Mouse (Mus musculus) embryonic facial prominence, embryonic 12.5 days (tissue): Measurements from ENCODE around the gene Mecr. TPM values are rescaled to one million over a fixed set of nuclear protein-coding genes. Genes with fewer than 3 reads are reported as not detected.
A peak's percentile ranks its signal among the peaks of the same experiment; 100 is the strongest.
"Not testable (repeated sequence)": the region's sequence is repeated elsewhere in the genome, so short reads cannot be mapped to it uniquely, and the experiment has no call there.

Source experiments
- ATAC-seq: fragments of 200-750 bp; cut with Nextera tagmentation; 2 replicates; pipeline ENCODE4 v1.8.0; 2017; ENCODE audit not compliant: insufficient number of reproducible peaks, insufficient read depth, low FRiP score, low TSS enrichment
- H3K27ac ChIP-seq: fragments of 300-500 bp; sonication (generic); 2 replicates; pipeline ENCODE4 v1.5.1; 2016; ENCODE audit warnings: mild to moderate bottlenecking
- H3K27me3 ChIP-seq: fragments of 300-500 bp; sonication (generic); 2 replicates; pipeline ENCODE4 v1.6.1; 2016; ENCODE audit warnings: mild to moderate bottlenecking, moderate library complexity
- H3K36me3 ChIP-seq: fragments of 300-500 bp; sonication (generic); 2 replicates; pipeline ENCODE4 v1.6.1; 2016; ENCODE audit warnings: mild to moderate bottlenecking
- H3K4me1 ChIP-seq: fragments of 300-500 bp; sonication (generic); 2 replicates; pipeline ENCODE4 v1.6.1; 2016
- H3K4me2 ChIP-seq: fragments of 300-500 bp; sonication (generic); replicated peaks from 2 replicates; pipeline ENCODE4 v1.6.1; 2016; ENCODE audit warnings: mild to moderate bottlenecking, moderate library complexity
- H3K4me3 ChIP-seq: fragments of 300-500 bp; sonication (generic); 2 replicates; pipeline ENCODE4 v1.5.1; 2016; ENCODE audit warnings: mild to moderate bottlenecking
- H3K9ac ChIP-seq: fragments of 300-500 bp; sonication (generic); 2 replicates; pipeline ENCODE4 v1.6.1; 2016; ENCODE audit warnings: mild to moderate bottlenecking, moderate library complexity
- H3K9me3 ChIP-seq: fragments of 300-500 bp; sonication (generic); 2 replicates; pipeline ENCODE4 v1.6.1; 2016; ENCODE audit warnings: mild to moderate bottlenecking, moderate library complexity
- WGBS: fragments of 180-500 bp; shearing (Covaris S2); methylation state at CpG from one replicate; pipeline ENCODE4 v1.1.7; 2016; 5-methylcytosine and 5-hydroxymethylcytosine counted together
- polyA plus RNA-seq: library from polyadenylated mRNA; unstranded; fragments of >200 nt; fragmentation: Nextera tagmentation; extraction: Ambion mirVana; gene quantifications from 2 replicates; pipeline ENCODE4 v1.2.1, GENCODE M21; 2016

The Mecr gene
- polyA plus RNA-seq = 48.4 and 50.4 TPM in 2 replicates

- under 1% methylated on average over 37 of the region's 37 CpGs for WGBS
- Histone ChIP-seq H3K9ac (peak within 1 kb of the TSS; percentile 63), H3K27me3 (peaks cover 3% of the 10 kb centered on the region; the same call in 1 of the 2 replicates), H3K4me1 (peaks cover 14% of the 10 kb centered on the region), H3K4me2 (peak within 1 kb of the TSS; percentile 85), H3K36me3 (no peaks in the 10 kb centered on the region), H3K27ac (no peak within 1 kb of the TSS), H3K4me3 (peak within 1 kb of the TSS; percentile 74), H3K9me3 (no peaks in the 10 kb centered on the region)
- peak; percentile 65 for ATAC-seq
Observed at GRCm38 (mm10) chr4:131843290-131843743, at the start of gene Mecr. Gene Mecr, plus strand, starts transcription at chr4:131843470.

GRCm38 (mm10) chr4:131796312-131797080 lies 46.8 kb upstream of the Mecr start:
- Histone ChIP-seq H3K4me3 (no peak overlapping the region), H3K27me3 (no peaks in the 10 kb centered on the region), H3K9me3 (no peaks in the 10 kb centered on the region), H3K36me3 (no peaks in the 10 kb centered on the region), H3K4me1 (peaks cover 13% of the 10 kb centered on the region; the same call in 1 of the 2 replicates), H3K4me2 (no peak overlapping the region), H3K27ac (no peak overlapping the region), H3K9ac (no peak overlapping the region)
- WGBS = 79% methylated on average over 14 of the region's 14 CpGs
- no peak for ATAC-seq

GRCm38 (mm10) chr4:131797483-131797882 lies 45.8 kb upstream of the Mecr start:
- no peak overlapping the region for H3K9ac ChIP-seq
- WGBS = 81% methylated on average over 7 of the region's 7 CpGs
- H3K4me3 ChIP-seq = no peak overlapping the region
- no peak overlapping the region for H3K27ac ChIP-seq
- H3K4me2 ChIP-seq = no peak overlapping the region
- no peak for ATAC-seq
- no peaks in the 10 kb centered on the region for H3K9me3 ChIP-seq
- peaks cover 5% of the 10 kb centered on the region; the same call in 1 of the 2 replicates for H3K36me3 ChIP-seq
- peaks cover 13% of the 10 kb centered on the region; the same call in 1 of the 2 replicates for H3K4me1 ChIP-seq
- H3K27me3 ChIP-seq = no peaks in the 10 kb centered on the region

- WGBS = 61% methylated on average over 12 of the region's 12 CpGs
Observed at GRCm38 (mm10) chr4:131797920-131798319, 45.4 kb upstream of the Mecr start.

GRCm38 (mm10) chr4:131798968-131799367 lies 44.3 kb upstream of the Mecr start:
- H3K4me3 ChIP-seq = no peak overlapping the region
- peaks cover 5% of the 10 kb centered on the region; the same call in 1 of the 2 replicates for H3K36me3 ChIP-seq
- H3K9ac ChIP-seq = no peak overlapping the region
- H3K4me2 ChIP-seq = no peak overlapping the region
- no peak overlapping the region for H3K27ac ChIP-seq
- H3K9me3 ChIP-seq = no peaks in the 10 kb centered on the region
- H3K4me1 ChIP-seq = peaks cover 22% of the 10 kb centered on the region; the same call in 1 of the 2 replicates
- no peaks in the 10 kb centered on the region for H3K27me3 ChIP-seq
- 34% methylated on average over 3 of the region's 4 CpGs for WGBS
- ATAC-seq = no peak

More at GRCm38 (mm10) chr4:131797920-131798319, 45.4 kb upstream of the Mecr start:
- peaks cover 5% of the 10 kb centered on the region; the same call in 1 of the 2 replicates for H3K36me3 ChIP-seq
- H3K4me1 ChIP-seq = peaks cover 13% of the 10 kb centered on the region; the same call in 1 of the 2 replicates
- no peaks in the 10 kb centered on the region for H3K9me3 ChIP-seq
- H3K27me3 ChIP-seq = no peaks in the 10 kb centered on the region
- H3K9ac ChIP-seq = no peak overlapping the region
- H3K27ac ChIP-seq = no peak overlapping the region
- no peak overlapping the region for H3K4me3 ChIP-seq
- no peak overlapping the region for H3K4me2 ChIP-seq
- ATAC-seq = no peak

- Histone ChIP-seq H3K27me3 (no peaks in the 10 kb centered on the region), H3K27ac (no peak overlapping the region)
- 54% methylated on average over 9 of the region's 9 CpGs for WGBS
Observed at GRCm38 (mm10) chr4:131803846-131804245, 39.4 kb upstream of the Mecr start.

GRCm38 (mm10) chr4:131804732-131805131 lies 38.5 kb upstream of the Mecr start:
- WGBS = 90% methylated on average over 5 of the region's 6 CpGs
- not testable (repeated sequence) for H3K9ac ChIP-seq

More at GRCm38 (mm10) chr4:131803846-131804245, 39.4 kb upstream of the Mecr start:
- H3K9me3 ChIP-seq = no peaks in the 10 kb centered on the region
- no peak for ATAC-seq
- H3K4me1 ChIP-seq = peaks cover 15% of the 10 kb centered on the region; the same call in 1 of the 2 replicates
- H3K4me3 ChIP-seq = no peak overlapping the region
- H3K36me3 ChIP-seq = peaks cover 8% of the 10 kb centered on the region; the same call in 1 of the 2 replicates
- H3K9ac ChIP-seq = no peak overlapping the region
- no peak overlapping the region for H3K4me2 ChIP-seq

GRCm38 (mm10) chr4:131805255-131805654 lies 38.0 kb upstream of the Mecr start:
- WGBS = 71% methylated on average over 3 of the region's 3 CpGs
- Histone ChIP-seq H3K36me3 (peaks cover 8% of the 10 kb centered on the region; the same call in 1 of the 2 replicates), H3K4me3 (no peak overlapping the region), H3K27ac (no peak overlapping the region), H3K4me1 (peaks cover 10% of the 10 kb centered on the region; the same call in 1 of the 2 replicates), H3K4me2 (no peak overlapping the region), H3K27me3 (no peaks in the 10 kb centered on the region), H3K9ac (no peak overlapping the region), H3K9me3 (no peaks in the 10 kb centered on the region)
- no peak for ATAC-seq

More at GRCm38 (mm10) chr4:131804732-131805131, 38.5 kb upstream of the Mecr start:
- not testable (repeated sequence) for H3K4me2 ChIP-seq, H3K27ac ChIP-seq, H3K36me3 ChIP-seq, H3K9me3 ChIP-seq, H3K4me3 ChIP-seq, H3K27me3 ChIP-seq
- peak; percentile 68 for ATAC-seq
- peaks cover 10% of the 10 kb centered on the region; the same call in 1 of the 2 replicates for H3K4me1 ChIP-seq

- WGBS = 78% methylated on average over 11 of the region's 11 CpGs
- Histone ChIP-seq H3K4me1 (no peaks in the 10 kb centered on the region), H3K4me2 (no peak overlapping the region), H3K27me3 (no peaks in the 10 kb centered on the region), H3K4me3 (no peak overlapping the region), H3K9me3 (no peaks in the 10 kb centered on the region), H3K9ac (no peak overlapping the region), H3K27ac (no peak overlapping the region), H3K36me3 (0 out of 2 replicates have a peak, but pooled peaks cover 2% of the 10 kb centered on the region)
- no peak for ATAC-seq
Observed at GRCm38 (mm10) chr4:131812458-131812857, 30.8 kb upstream of the Mecr start.

- Histone ChIP-seq H3K4me1 (no peaks in the 10 kb centered on the region; the same call in 1 of the 2 replicates), H3K4me2 (no peak overlapping the region), H3K36me3 (0 out of 2 replicates have a peak, but pooled peaks cover 3% of the 10 kb centered on the region), H3K9ac (no peak overlapping the region), H3K9me3 (no peaks in the 10 kb centered on the region), H3K4me3 (no peak overlapping the region), H3K27me3 (no peaks in the 10 kb centered on the region), H3K27ac (no peak overlapping the region)
- 91% methylated on average over 7 of the region's 7 CpGs for WGBS
- no peak for ATAC-seq
Observed at GRCm38 (mm10) chr4:131813798-131814197, 29.5 kb upstream of the Mecr start.

- no peaks in the 10 kb centered on the region; the same call in 1 of the 2 replicates for H3K4me1 ChIP-seq
- WGBS = 87% methylated on average over 10 of the region's 10 CpGs
- no peak overlapping the region for H3K4me3 ChIP-seq
- H3K4me2 ChIP-seq = no peak overlapping the region
- H3K9me3 ChIP-seq = no peaks in the 10 kb centered on the region
- H3K27me3 ChIP-seq = no peaks in the 10 kb centered on the region
- no peak overlapping the region for H3K9ac ChIP-seq
- H3K27ac ChIP-seq = no peak overlapping the region
- H3K36me3 ChIP-seq = 0 out of 2 replicates have a peak, but pooled peaks cover 8% of the 10 kb centered on the region
- ATAC-seq = no peak
Observed at GRCm38 (mm10) chr4:131814869-131815268, 28.4 kb upstream of the Mecr start.
